Mouse (Mus musculus) kidney, postnatal 0 days (tissue): ENCODE measurements around the gene Pidd1. TPM values are rescaled to one million over a fixed set of nuclear protein-coding genes. Genes with fewer than 3 reads are reported as not detected.

ENCODE experiments used
- ATAC-seq: fragments of 200-750 bp; cut with Nextera tagmentation; replicated peaks from 2 replicates; pipeline ENCODE4 v1.8.0; 2017; ENCODE audit warnings: low read depth, moderate number of reproducible peaks, moderate TSS enrichment, moderate library complexity; ENCODE audit not compliant: low FRiP score
- DNase-seq: peaks from one replicate; pipeline ENCODE4 v3.0.0-alpha.2; 2016; ENCODE audit warnings: low spot score
- H3K27ac ChIP-seq: fragments of 300-500 bp; sonication (generic); 2 replicates; pipeline ENCODE4 v1.5.1; 2014; ENCODE audit warnings: mild to moderate bottlenecking
- H3K27me3 ChIP-seq: fragments of 300-500 bp; sonication (generic); 2 replicates; pipeline ENCODE4 v1.6.1; 2014; ENCODE audit warnings: low read length, mixed read lengths; ENCODE audit not compliant: insufficient read depth
- H3K36me3 ChIP-seq: fragments of 300-500 bp; sonication (generic); 2 replicates; pipeline ENCODE4 v1.6.1; 2014; ENCODE audit warnings: low read length, mixed read lengths; ENCODE audit not compliant: insufficient read depth
- H3K4me1 ChIP-seq: fragments of 300-500 bp; sonication (generic); replicated peaks from 2 replicates; pipeline ENCODE4 v1.6.1; 2014; ENCODE audit warnings: antibody characterized with exemption, low read length, mixed read lengths; ENCODE audit not compliant: insufficient read depth
- H3K4me2 ChIP-seq: fragments of 300-500 bp; sonication (generic); 2 replicates; pipeline ENCODE4 v1.6.1; 2014; ENCODE audit warnings: mild to moderate bottlenecking, low read length, moderate library complexity, mixed read lengths
- H3K4me3 ChIP-seq: fragments of 300-500 bp; sonication (generic); replicated peaks from 2 replicates; pipeline ENCODE4 v1.5.1; 2014; ENCODE audit warnings: low read depth, low read length
- H3K9ac ChIP-seq: fragments of 300-500 bp; sonication (generic); 2 replicates; pipeline ENCODE4 v1.6.1; 2014; ENCODE audit warnings: low read depth, low read length
- H3K9me3 ChIP-seq: fragments of 300-500 bp; sonication (generic); replicated peaks from 2 replicates; pipeline ENCODE4 v1.6.1; 2016; ENCODE audit warnings: low read length, inconsistent platforms, mixed read lengths
- CTCF ChIP-seq: IDR thresholded peaks from 2 replicates; pipeline ENCODE4 v1.5.1; 2016; ENCODE audit warnings: antibody characterized with exemption, low read depth, mild to moderate bottlenecking, moderate library complexity
- WGBS: fragments of 180-500 bp; shearing (Covaris S2); extraction: QIAGEN DNeasy Blood & Tissue Kit; methylation state at CpG from one replicate; pipeline ENCODE4 v1.1.7; 2014; 5-methylcytosine and 5-hydroxymethylcytosine counted together
- polyA plus RNA-seq: library from polyadenylated mRNA; unstranded; fragments of >200 nt; fragmentation: Nextera tagmentation; extraction: Ambion mirVana; gene quantifications from 2 replicates; pipeline ENCODE4 v1.2.1, GENCODE M21; 2015

Gene Pidd1
- polyA plus RNA-seq, 1 experiment from 2014 or later, result 3.6 TPM

DNA sequence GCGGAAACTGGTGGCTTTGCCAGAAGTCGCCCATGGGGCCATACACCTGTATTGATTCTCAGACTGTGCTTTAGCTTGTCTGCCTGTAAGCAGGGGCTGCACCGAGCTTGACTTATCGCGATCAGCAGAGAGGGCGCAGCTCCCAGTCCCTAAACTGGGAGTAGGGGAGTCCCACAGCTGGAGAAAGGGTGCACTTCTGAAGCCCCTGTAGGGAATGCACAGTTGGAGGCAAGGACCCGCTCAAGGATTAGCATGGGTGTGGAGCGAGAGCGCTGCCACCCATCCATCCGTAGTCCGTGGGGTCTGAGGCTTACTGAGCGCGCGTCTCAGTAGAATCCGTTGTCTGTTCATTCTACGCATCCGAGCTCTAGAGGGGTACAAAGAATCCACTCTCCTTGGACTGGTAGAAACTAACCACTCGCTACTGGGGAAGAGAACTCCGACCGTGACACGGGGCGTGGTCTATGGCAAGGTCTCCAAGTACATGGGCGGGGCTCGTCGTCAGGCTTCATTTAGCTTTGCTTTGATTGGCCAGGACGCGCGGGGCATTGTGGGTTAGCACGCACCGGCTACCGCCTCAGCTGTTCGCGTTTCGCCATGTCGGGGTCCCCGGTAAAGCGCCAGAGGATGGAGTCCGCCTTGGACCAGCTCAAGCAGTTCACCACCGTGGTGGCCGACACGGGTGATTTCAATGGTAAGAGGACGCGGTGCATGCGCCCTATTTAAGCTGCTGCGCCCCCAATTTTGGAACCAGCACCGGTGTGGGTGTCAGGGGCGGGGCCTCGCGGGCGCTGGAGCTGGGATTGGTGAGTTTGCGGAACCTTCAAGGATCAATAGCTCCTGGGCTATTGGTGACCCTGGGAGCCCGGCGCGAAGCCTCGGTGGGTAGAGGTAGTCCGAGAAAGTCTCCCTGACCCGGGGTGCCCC, 51.9 kb downstream of the Pidd1 start, which contains the start of gene Taldo1:
Gene Taldo1, plus strand, starts transcription at position 575 of the 927 bp plus-strand sequence.
- Histone ChIP-seq H3K4me3 (peak within 1 kb of the TSS; percentile 72), H3K36me3 (peaks cover 5% of the 10 kb centered on the region; the same call in 1 of the 2 replicates), H3K4me1 (peaks cover 6% of the 10 kb centered on the region), H3K9ac (peak within 1 kb of the TSS; percentile 63), H3K9me3 (no peaks in the 10 kb centered on the region), H3K27me3 (no peaks in the 10 kb centered on the region), H3K27ac (peak within 1 kb of the TSS; percentile 81), H3K4me2 (peak within 1 kb of the TSS; percentile 82)
- TF ChIP-seq CTCF, result no peak
- ATAC-seq (peak; percentile 94), DNase-seq (peak; percentile 99)
- WGBS, result under 1% methylated on average over 57 of the region's 57 CpGs

- Histone ChIP-seq H3K27ac (no peak overlapping the region), H3K4me3 (no peak overlapping the region), H3K36me3 (no peaks in the 10 kb centered on the region), H3K9ac (no peak overlapping the region), H3K9me3 (no peaks in the 10 kb centered on the region), H3K27me3 (no peaks in the 10 kb centered on the region), H3K4me2 (peak overlapping the region; percentile 82), H3K4me1 (peaks cover 6% of the 10 kb centered on the region)
- ATAC-seq (no peak; the same call in 1 of the 2 replicates), DNase-seq (no peak)
- 52% methylated on average over 9 of the region's 9 CpGs for WGBS
- TF ChIP-seq CTCF, result no peak
Observed at GRCm38 (mm10) chr7:141390326-141391259, 53.2 kb downstream of the Pidd1 start.

GRCm38 (mm10) chr7:141388487-141389109, 55.2 kb downstream of the Pidd1 start:
- Histone ChIP-seq H3K4me2 (no peak overlapping the region), H3K4me3 (no peak overlapping the region), H3K9ac (no peak overlapping the region), H3K4me1 (peaks cover 6% of the 10 kb centered on the region), H3K9me3 (no peaks in the 10 kb centered on the region), H3K27me3 (no peaks in the 10 kb centered on the region), H3K27ac (no peak overlapping the region), H3K36me3 (no peaks in the 10 kb centered on the region)
- DNase-seq, result no peak
- no peak for ATAC-seq
- 46% methylated on average over 3 of the region's 3 CpGs for WGBS
- TF ChIP-seq CTCF, result no peak

Other genes starting within 250 kb of the Pidd1 start
- gene Lrrc56, start 249.9 kb downstream of the Pidd1 start, polyA plus RNA-seq, result 9.9 and 10.8 TPM in 2 replicates
- gene Lmntd2, start 229.9 kb downstream of the Pidd1 start, polyA plus RNA-seq, result 2.6 and 2.9 TPM in 2 replicates
- gene Rassf7, start 228.2 kb downstream of the Pidd1 start, polyA plus RNA-seq, result 61.5 and 62.5 TPM in 2 replicates
- 37.2 and 39.8 TPM in 2 replicates for gene Phrf1, start 215.2 kb downstream of the Pidd1 start, polyA plus RNA-seq
- gene Irf7, start 177.5 kb downstream of the Pidd1 start, polyA plus RNA-seq, result 14.5 and 21.1 TPM in 2 replicates
- 40.1 and 41.2 TPM in 2 replicates for gene Cdhr5, start 167.2 kb downstream of the Pidd1 start, polyA plus RNA-seq
- gene Sct, start 164.9 kb downstream of the Pidd1 start, polyA plus RNA-seq, result 35.1 and 37.9 TPM in 2 replicates
- 1.8 and 2.2 TPM in 2 replicates for gene Drd4, start 152.0 kb downstream of the Pidd1 start, polyA plus RNA-seq
- 64.1 and 64.2 TPM in 2 replicates for gene Deaf1, start 116.3 kb downstream of the Pidd1 start, polyA plus RNA-seq
- 40.5 and 45.3 TPM in 2 replicates for gene Tmem80, start 116.3 kb downstream of the Pidd1 start, polyA plus RNA-seq
- 76.5 and 77.1 TPM in 2 replicates for gene Eps8l2, start 105.1 kb downstream of the Pidd1 start, polyA plus RNA-seq
- 420 and 440 TPM in 2 replicates for gene Taldo1, start 51.8 kb downstream of the Pidd1 start, polyA plus RNA-seq
- 50.0 and 52.0 TPM in 2 replicates for gene Gatd1, start 29.9 kb downstream of the Pidd1 start, polyA plus RNA-seq
- 2.2 and 2.3 TPM in 2 replicates for gene Cend1, start 14.5 kb downstream of the Pidd1 start, polyA plus RNA-seq
- gene Slc25a22, start 6.1 kb downstream of the Pidd1 start, polyA plus RNA-seq, result 15.8 and 17.3 TPM in 2 replicates
- 1,479 and 1,595 TPM in 2 replicates for gene Rplp2, start 3.3 kb upstream of the Pidd1 start, polyA plus RNA-seq
- gene Pnpla2, start 11.2 kb upstream of the Pidd1 start, polyA plus RNA-seq, result 68.0 and 72.9 TPM in 2 replicates
- gene Cracr2b, start 17.1 kb upstream of the Pidd1 start, polyA plus RNA-seq, result 16.1 and 20.5 TPM in 2 replicates
- 36.1 and 37.2 TPM in 2 replicates for gene Cd151, start 23.4 kb upstream of the Pidd1 start, polyA plus RNA-seq
- 68.5 and 72.2 TPM in 2 replicates for gene Polr2l, start 31.1 kb upstream of the Pidd1 start, polyA plus RNA-seq
- gene Tspan4, start 31.2 kb upstream of the Pidd1 start, polyA plus RNA-seq, result 109 and 115 TPM in 2 replicates
- 30.0 and 33.7 TPM in 2 replicates for gene Chid1, start 95.8 kb upstream of the Pidd1 start, polyA plus RNA-seq
- gene Ap2a2, start 118.1 kb upstream of the Pidd1 start, polyA plus RNA-seq, result 56.0 and 64.8 TPM in 2 replicates
- gene Muc6, start 211.3 kb upstream of the Pidd1 start, polyA plus RNA-seq, result 0.05 and 0.09 TPM in 2 replicates
- 0.08 and 0.14 TPM in 2 replicates for gene Muc2, start 246.3 kb upstream of the Pidd1 start, polyA plus RNA-seq